Mouse (Mus musculus) cerebellum, postnatal 25 days (tissue): Measurements from ENCODE around the gene Ppp1r14a.

ENCODE experiments used
- DNase-seq, 2 experiments: peaks; one replicate each; pipeline ENCODE4 v3.0.0; 2021; ENCODE audit warnings: mixed read lengths in 2 of 2

Ppp1r14a gene

DNA sequence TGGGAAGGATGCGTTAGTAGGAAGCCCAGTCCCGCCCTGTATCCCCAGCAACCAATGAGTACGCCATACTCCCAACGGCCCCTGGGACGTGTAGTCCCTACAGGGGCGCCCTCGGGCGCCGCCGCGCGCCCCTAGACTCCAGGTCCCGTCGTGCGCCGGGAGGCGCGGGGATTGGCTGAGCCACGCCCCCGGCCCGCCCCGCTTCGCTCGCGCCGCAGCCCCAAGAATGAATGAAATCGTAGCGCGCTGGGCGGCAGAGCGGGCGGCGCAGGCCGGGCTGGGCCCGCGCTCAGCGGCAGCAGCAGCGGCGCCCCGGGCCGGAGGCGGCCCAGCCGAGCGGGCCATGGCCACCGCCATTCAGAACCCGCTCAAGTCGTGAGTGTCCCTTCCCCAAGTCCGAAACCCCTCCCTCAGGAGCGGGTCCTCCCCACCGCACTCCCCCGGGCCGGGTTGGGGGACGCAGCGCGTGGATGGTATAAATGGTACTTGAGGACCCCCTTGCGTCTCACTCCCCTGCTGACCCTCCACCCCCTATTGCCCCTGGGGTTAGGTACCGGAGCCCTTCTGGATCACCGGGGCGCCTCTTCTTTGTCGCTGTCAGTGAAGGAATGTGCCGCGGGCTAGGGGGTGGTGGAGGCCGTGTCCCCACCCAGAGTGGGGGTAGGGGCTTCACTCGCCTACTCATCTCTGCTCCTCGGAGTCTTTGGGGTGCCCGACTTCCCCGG lies 14.8 kb downstream of the Ppp1r14a start, which contains the start of gene Dpf1:
Dpf1 (plus strand) TSS at position 214 of the 725 bp plus-strand sequence.
- peak; percentile 88 to 95 for DNase-seq

DNA sequence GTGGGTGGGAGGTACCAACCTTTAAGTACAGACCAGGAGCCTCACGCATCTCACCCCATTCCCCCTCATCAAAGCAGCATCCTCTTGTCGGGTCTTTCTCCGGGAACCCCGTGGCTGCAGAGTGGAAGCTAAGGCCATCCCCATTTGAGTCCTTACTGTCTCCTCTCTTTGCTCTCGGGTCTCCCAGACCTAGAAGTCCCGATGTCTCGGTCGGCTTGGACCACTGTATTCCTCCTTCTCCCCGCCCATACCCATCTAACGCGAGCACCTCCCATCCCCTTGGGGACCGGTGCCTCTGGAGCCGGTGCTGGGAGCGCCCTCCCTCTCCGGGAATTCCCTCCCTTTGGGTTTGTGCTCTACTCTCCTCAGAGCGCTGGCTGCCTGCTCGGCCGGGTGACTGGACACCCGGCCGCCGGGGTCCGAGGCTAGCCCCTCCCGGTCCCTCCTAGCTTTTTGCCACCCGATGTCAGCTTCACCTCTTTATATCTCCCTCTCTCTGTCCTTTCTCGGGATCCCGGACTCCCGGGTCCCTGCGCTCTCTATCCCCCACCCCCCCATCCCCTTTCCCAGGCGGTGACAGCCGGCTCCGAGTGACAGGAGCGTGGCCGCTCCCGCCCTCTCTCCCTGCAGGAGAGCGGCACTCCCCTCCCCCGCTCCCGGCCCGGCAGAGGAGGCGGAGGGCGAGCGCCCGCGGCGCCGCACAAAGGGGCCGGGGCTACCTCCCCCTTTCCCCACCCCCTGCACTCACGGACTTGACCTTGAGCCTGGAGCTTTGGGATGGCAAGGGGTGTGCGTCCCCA lies 15.6 kb downstream of the Ppp1r14a start:
- DNase-seq: peak in 1 of 2 experiments; percentile 60

DNA sequence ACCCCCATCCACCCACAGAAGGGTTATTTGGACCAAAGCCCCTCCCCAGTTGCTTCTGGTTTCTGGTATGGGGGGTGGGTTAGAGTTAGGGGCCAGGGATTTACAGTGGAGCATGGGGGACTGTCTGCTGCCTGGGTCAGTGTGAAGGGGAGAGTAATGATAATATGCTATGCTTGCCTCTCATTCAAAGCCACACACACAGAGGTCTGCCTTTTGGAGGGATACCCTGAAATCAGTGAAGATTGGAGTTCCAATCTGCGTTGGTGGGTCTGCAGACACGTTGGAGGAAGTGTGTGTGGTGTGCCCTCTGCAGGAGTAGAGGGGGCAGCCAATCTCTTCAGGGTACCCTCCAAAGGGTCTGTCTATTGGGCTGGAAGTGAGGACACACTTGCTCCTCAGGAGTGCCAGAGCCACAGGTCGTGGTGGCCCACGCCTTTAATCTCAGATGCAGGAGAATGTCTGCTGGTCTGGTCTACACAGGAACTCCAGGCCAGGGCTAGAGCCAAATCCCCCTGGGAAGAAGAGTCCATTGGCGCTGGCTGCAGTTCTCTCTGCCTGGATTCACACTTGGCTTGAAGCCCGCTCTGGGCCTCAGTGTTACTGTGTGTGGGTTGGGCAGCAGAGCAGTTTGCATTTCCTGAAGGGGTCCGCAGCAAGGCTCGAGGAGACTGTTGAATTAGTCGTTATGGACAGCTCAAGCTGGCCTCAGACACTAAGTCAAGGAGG lies 16.3 kb downstream of the Ppp1r14a start:
- DNase-seq: peak in 1 of 2 experiments; percentile 61

DNA sequence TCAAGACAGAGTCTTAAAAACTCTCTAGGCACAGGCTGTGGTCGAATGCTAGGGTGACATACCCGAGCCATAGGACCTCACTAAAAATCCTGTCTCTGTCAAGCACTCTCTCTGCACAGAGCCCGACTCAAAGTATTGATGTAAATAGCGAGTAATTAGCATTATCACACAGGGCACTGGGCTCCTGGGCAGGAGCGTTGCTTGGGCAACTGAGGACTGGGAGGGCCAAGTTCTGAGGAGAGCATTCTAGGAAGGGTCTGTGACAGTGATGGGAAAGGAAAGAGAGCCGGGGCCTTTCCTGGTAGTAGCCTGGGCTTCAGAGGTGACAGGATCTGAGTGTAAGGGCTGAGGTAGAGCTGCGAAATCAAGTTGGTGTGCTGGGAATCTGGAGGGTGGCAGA lies 17.0 kb downstream of the Ppp1r14a start:
- DNase-seq: no peak

DNA sequence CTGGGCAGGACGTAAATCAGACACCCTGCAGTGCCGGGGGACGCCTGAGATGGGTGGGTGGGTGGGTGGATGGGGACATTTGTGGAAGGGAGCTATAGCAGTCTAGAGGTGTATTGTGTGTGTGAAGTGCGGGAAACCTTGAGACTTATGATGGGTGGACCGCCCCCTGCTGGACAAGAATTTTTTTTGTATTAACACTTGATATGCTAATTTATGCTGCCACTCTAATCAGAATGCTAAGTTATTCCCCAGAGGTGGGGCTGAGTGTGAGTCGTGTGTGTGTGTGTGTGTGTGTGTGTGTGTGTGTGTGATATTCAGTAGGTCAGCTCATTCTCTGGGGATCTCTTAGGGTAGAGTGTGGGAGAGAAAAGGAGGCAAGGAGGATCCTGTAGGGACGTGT lies 17.5 kb downstream of the Ppp1r14a start:
- DNase-seq: peak in 1 of 2 experiments; percentile 68

DNA sequence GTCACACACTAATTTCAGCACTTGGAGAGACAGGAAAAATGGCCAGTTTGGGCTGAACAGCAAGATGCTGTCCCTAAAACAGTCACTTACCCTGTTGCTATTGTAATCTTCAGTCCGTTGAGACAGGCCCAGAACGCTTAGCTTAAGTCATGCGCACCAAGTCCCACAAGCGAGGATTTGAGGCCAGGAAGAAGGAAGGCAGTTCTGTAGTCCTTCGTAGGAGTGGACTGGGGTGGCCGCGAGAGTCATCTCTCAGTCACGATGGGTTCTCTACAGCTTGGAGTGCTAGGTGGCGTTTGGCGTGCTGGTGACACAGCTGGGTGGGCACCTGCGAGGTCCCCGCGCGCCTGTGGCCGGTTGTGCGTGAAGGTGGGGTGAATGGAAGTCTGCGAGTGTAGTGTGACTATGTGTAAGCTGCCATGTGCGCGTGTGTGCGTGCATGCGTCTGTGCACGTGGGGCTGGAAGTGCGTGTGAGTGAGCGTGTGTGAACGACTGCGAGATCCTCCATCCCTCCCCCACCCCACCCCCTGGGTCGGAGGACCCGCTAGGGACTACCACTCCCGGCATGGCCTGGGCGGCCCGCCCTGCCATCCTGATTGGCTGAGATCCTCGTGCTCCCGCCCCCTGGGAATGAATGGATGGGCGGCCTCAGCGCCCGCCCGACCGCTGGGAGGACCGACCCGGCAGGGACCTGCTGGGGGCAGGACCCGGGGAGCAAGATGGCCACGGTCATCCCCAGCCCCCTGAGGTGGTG lies 18.4 kb downstream of the Ppp1r14a start:
- DNase-seq: peak; percentile 98

DNA sequence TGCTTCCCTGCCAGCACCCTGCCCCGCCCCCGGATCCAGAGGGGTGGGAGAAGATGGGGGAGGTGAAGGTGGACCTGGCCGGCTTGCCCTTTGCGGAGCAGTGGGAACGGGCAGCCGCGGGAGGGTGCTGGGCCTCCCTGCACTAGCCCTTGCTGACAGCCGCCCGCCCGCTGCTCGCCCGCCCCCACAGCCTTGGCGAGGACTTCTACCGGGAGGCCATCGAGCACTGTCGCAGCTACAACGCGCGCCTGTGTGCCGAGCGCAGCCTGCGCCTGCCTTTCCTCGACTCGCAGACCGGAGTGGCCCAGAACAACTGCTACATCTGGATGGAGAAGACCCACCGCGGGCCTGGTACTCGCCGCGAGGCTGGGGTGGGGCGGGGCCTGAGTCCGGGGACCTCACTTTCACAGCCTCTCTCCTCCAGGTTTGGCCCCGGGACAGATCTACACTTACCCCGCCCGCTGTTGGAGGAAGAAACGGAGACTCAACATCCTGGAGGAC lies 20.2 kb downstream of the Ppp1r14a start:
- DNase-seq: peak; percentile 68 to 75

DNA sequence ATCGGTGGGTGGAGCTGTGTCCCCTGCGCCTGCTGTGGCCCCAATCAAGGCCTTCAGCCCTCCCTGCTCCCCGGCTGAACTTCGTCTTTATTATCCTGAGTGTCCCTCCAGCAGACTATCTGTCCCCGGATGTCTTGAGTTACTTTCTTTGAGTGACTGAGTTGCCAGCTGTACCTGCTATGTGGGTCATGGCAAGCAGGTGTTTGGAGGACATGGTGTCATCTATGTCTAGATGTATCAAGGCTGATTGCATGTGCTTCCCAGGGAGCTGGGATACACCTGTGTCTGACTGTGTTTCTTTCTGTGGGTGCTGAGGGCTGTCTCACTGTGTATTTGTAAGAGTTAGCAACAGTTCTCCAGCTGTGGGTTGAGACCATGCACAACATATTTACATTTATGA lies 20.6 kb downstream of the Ppp1r14a start:
- DNase-seq: no peak

DNA sequence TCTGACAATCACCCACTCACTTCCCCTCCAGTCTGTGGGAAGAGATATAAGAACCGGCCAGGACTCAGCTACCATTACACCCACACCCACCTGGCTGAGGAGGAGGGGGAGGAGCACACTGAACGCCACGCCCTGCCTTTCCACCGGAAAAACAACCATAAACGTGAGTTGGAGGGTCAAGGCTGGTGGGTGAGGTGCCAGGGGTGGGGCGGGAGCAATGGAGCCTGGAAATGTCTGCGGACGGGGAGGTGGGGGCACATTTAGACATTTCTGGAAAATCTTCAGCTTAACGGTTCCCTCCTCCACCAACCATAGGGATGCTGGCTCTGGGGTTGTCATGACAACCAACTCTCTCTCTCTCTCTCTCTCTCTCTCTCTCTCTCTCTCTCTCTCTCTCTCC lies 23.9 kb downstream of the Ppp1r14a start:
- no peak for DNase-seq

DNA sequence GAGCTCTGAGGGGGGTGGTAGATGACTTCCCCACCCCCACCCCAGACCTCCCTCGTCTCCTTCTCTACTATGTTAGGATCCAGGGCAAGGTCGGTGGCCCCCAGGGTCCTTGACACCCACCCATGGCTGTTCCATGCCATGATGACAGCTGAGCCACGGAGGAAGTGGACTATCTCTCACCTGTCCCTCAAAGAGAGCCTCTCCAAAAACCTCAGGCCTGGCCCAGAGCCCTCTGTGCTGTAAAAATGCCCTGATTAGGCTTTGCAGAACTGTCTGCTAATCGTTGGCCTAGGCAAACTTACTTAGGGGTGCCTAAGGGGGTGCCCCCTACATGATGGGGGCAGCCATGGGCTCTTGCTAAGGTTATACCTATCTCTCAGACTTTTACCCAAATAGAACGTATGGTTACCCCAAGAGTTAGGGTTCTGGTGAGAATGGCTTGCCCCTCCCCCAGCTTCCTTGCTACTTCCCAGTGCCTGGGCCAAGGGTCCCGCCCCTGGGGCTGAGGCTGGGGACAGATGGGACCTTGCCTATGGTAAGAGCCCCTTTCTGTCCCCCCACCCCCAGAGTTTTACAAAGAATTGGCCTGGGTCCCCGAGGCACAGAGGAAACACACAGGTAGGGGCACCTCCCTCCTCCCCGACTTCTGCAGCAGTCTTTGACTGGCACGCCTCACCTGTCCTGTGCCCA lies 24.6 kb downstream of the Ppp1r14a start:
- DNase-seq: peak in 1 of 2 experiments; percentile 23

DNA sequence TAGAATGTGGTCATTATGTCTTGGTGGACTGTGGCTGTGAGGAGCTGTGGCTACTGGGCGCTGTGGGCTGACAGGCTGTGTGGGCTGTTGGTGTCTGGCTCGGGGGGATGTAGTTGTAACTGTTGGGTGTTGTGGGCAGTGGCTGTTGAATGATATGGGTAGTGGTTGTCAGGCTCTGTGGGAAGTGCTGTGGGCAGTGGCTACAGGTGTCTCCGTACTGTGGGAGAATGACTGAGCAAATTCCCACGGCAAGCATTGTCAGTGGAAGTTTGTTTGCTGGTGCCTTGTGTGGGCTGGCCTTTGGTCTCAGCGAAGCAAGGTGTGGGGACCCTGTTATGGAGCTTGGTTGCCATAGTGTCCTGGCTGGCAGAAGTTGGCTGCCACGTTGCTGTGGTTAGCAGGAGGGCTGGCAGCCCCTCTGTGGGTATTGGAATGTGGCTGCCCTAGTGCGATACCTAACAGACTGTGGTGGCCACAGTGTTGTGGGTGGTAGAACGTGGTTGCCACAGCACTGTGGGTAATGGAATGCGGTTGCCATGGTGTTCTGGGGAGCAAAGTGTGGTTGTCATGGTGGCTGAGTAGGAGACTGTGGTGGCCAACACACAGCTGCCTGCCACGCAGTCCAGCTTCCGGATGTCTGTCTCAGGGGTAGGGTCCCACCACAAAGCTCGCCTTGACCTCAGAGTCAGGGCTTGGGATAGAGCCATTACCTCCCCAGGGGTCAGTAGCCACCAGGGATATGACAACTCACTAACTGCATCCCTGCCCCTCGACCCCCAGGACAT lies 25.9 kb downstream of the Ppp1r14a start:
- no peak for DNase-seq

DNA sequence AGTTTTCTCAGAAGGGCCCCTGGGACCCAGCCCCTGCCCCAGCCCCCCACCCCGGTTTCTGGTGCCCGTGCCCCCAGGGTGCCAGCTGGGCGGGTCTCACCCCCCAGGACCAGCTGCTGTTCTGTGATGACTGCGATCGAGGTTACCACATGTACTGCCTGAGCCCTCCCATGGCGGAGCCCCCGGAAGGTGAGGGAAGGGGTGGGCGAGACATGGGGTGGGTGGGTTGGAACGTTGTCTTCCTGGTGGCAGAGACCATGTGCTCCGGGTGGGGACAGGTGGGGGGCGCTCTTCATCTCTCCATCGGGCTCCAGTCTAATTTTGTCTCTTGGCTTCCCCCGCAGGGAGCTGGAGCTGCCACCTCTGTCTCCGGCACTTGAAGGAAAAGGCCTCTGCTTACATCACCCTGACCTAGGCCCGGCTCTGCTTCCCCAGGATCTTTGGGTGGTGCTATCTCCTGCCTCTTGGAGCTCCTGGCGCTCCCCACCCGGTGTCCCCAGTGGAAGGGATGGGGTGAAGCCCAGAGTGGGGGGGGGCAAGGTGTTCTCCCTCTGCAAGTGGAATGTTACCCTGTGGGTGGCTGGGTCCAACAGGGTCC lies 27.1 kb downstream of the Ppp1r14a start:
- DNase-seq: peak in 1 of 2 experiments; percentile 45

DNA sequence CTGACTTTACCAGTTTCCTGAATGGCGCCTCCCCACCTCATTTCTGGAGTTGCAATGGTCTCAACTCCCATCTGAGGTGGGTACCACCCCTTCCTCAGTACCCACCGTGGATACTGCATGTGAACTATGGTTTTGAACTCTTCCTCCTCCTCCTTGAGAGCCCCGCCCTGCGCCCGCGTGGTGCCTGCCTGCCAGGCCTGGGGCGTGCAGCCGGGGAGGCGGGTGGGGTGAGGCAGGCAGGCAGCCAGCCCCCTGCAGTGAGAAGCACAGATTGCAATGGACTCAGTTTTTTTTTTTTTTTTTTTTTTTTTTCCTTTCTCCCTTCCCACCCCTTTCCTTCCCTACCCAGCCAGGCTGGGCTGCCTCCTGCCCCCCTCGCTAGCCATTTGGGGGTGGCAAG lies 27.9 kb downstream of the Ppp1r14a start:
- peak; percentile 78 to 86 for DNase-seq

DNA sequence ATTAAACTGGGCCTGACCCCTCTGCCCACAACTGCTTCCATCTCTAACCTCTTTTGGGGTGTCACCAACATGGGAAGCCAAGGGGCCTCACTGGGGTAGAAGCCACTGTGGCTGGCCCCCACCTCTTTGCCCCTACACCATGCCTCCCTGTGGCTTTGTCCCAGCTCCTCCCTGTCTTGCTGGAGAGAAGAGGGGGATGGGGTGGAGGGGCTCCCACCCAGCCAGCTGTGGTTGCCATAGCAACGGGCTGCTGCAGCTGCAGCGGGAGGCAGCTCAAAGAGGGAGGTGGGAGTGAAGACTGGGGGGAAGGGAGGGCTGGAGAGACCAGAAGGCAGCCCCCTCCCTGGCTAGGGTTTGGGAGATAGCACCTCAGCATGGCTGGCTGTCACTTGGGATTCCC lies 28.4 kb downstream of the Ppp1r14a start:
- peak in 1 of 2 experiments; percentile 33 for DNase-seq

DNA sequence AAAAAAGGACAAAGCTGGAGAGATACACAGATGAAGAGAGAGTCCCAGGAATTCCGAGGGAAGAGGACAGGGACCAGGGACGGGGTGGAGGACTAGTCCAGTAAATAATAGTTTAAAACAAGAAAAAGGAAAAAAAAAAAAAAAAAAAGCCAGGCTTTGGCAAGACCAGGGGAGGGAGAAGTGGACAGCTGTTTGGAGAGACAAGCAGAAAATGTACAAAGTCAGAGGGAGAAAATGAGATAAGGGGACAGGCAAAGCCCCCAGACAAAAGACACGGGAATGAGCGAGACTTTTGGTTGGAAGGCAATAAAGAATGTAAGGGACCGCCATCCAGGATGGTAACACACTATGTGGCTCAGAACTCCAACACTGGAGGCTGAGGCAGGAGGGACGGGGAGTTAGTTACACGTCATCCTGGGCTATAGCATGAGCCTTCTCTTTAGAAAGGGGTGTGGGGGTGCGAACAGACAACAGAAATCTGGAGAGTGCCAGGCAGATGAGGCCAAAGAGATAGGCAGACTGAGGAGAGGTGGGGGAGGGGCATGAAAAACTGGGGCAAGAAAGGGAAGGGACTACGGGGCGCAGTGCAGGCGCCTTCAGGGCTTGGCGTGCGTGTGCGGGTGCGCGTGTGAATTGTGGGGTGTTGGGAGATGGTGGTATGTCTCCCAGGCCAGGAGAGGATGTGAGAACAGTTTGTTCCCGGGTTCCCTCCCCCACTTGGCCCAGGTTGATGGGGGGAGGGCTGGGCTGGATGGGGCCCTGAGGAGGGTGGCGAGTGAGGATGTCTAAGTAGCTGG lies 29.2 kb downstream of the Ppp1r14a start:
- peak in 1 of 2 experiments; percentile 60 for DNase-seq

DNA sequence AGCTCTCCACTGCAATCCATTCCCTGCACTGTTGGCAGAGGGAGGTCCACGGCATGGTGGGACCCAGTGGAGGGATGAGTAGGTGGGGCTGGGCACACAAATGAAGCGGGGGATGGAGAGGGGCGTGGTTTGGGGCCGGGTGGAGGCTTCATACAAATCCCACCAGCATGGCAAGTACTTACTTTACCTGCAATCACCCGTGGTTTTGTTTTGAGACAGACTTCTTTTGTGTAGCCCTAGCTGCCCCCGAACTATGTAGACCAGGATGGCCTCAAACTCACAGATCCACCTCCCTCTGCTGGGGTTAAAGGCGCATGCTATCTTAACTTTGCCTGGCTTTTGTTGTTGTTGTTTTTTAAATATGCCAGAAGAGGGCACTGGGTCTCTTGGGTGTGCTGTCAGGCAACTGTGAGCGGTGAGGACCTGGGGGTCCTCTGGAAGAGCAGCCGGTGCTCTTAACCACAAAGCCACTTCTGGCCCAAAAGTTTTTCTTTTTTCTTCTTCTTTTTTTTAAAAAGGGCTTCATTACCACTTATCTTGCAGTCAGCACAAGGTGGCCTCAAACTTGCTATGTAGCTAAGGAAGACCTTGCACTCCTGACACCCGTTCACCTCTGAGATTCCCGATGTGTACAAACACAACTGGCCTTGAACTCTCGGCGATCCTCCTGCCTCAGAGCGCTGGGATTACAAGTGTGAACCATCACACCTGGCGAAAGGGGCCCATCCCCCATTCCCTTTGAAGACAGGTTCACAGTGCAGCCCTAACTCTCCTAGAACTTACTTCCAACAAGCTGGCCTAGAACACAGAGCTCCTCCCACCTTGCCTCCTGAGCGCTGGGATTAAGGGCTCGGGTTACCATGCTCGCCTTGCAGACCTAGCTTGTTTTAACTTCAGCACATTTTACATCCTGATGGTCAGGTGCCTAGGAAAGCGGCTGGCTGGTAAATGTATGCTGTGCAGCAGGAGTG lies 30.5 kb downstream of the Ppp1r14a start:
- no peak for DNase-seq

DNA sequence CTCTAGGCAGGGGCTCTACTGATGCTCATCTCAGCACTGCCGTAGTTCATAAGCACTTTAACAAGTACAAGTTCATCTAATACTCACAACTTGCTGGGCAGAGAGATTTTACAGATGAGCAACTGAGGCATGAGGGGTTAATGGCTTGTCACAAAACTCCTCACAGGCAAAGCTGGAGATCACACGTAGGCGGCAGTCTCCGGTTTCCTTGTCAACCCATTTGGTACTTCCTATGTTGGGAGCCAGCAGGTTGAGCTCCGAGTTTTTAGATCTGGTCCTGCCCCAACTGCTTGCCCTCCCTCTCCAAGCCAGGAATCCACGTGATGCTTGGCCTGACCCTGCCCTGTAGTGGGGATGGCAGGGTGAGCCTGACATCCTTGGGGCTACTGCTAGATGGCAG lies 38.0 kb downstream of the Ppp1r14a start:
- DNase-seq: no peak

DNA sequence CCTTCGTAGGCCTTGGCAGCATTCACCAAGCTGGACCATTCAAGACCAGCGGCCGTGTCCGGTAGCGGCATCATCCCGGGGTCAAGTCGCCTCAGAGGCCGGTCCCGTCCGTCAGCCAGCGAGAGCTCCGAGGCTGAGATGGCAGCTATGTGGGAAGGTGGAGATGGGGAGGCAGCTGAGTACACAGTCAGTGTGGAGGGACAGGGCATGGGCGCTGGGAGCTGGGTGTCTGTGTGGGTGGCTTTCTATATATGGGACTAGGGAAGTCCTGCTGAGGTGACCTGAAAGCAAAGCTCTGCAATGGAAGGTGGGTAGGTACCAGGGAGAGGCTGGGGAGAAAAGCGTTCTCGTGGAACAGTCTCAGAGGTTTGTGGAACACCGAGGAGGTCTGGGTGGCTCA lies 39.9 kb downstream of the Ppp1r14a start:
- no peak for DNase-seq
